15 mouse cellular contexts compared by ENCODE assay signal in genomic region chr11:4148120-4148519, GRCm38 (mm10). TPM values are rescaled to one million over a fixed set of nuclear protein-coding genes. Genes with fewer than 3 reads are reported as not detected.
DNase-seq lines count a peak whose midpoint lies in the region; ATAC-seq lines count a peak whose summit lies in the region.
"Had no signal": no experiment of that assay in that cellular context is flagged by ENCODE, and none has a peak within 500 bp of the region (broad histone marks: within the 10 kb centered on the region; RNA-seq: fewer than 3 reads in every experiment).

No protein-coding gene starts in this region.

- H3K36me3 ChIP-seq in heart, embryonic 11.5 days (ENCODE audit: control insufficient read depth, insufficient read depth, low read length) = peaks cover 4% of the 10 kb centered on the region; the same call in 1 of the 2 replicates
- peaks cover 61% of the 10 kb centered on the region for H3K36me3 ChIP-seq in limb, embryonic 13.5 days
- H3K36me3 ChIP-seq in limb, embryonic 10.5 days = peaks cover 39% of the 10 kb centered on the region
- H3K36me3 ChIP-seq: liver, embryonic 15.5 days had no signal

- no peak overlapping the region for H3K27ac ChIP-seq in heart, embryonic 11.5 days (ENCODE audit: low read depth, low read length)
- H3K27ac ChIP-seq in limb, embryonic 13.5 days = no peak overlapping the region
- no peak overlapping the region for H3K27ac ChIP-seq in limb, embryonic 10.5 days
- H3K27ac ChIP-seq: heart, embryonic 13.5 days; hindbrain, embryonic 13.5 days; liver, embryonic 15.5 days had no signal

- H3K9me3 ChIP-seq in heart, embryonic 11.5 days (replicated peaks; ENCODE audit: control insufficient read depth, low read length) = no peaks in the 10 kb centered on the region
- no peaks in the 10 kb centered on the region for H3K9me3 ChIP-seq in limb, embryonic 13.5 days
- no peaks in the 10 kb centered on the region for H3K9me3 ChIP-seq in limb, embryonic 10.5 days (replicated peaks)
- H3K9me3 ChIP-seq: heart, embryonic 13.5 days; hindbrain, embryonic 13.5 days; liver, embryonic 15.5 days had no signal

- 0 out of 2 replicates have a peak, but pooled peaks cover 2% of the 10 kb centered on the region for H3K4me1 ChIP-seq in heart, embryonic 11.5 days (ENCODE audit: control insufficient read depth, insufficient read depth, low read length)
- no peaks in the 10 kb centered on the region; the same call in 1 of the 2 replicates for H3K4me1 ChIP-seq in limb, embryonic 13.5 days
- H3K4me1 ChIP-seq in limb, embryonic 10.5 days = 0 out of 2 replicates have a peak, but pooled peaks cover 2% of the 10 kb centered on the region
- H3K4me1 ChIP-seq: hindbrain, embryonic 13.5 days; liver, embryonic 15.5 days had no signal

- DNase-seq in heart, adult 8-10 months (ENCODE audit: low spot score) = peak; percentile 40
- no peak for DNase-seq in limb, embryonic 10.5 days (ENCODE audit: low spot score)
- peak; percentile 52 to 78 for DNase-seq in kidney, postnatal 25 days
- DNase-seq in lung, postnatal 25 days (ENCODE audit: low spot score) = peak; percentile 44
- DNase-seq in right cerebral cortex, adult 2 months (ENCODE audit: low spot score in 2 of 2) = no peak
- no peak for DNase-seq in embryo, embryonic 10 days (ENCODE audit: low spot score)
- DNase-seq: cerebellum, adult 11-12 months; forebrain, postnatal 0 days; midbrain, embryonic 14.5 days; thymus, postnatal 4 days had no signal

- H3K4me3 ChIP-seq in heart, embryonic 11.5 days (ENCODE audit: low read depth, low read length) = no peak overlapping the region
- no peak overlapping the region for H3K4me3 ChIP-seq in limb, embryonic 13.5 days
- H3K4me3 ChIP-seq in limb, embryonic 10.5 days = no peak overlapping the region
- H3K4me3 ChIP-seq: heart, embryonic 13.5 days; hindbrain, embryonic 13.5 days; liver, embryonic 15.5 days had no signal

- no peaks in the 10 kb centered on the region for H3K27me3 ChIP-seq in heart, embryonic 11.5 days (ENCODE audit: control insufficient read depth, insufficient read depth, low read length)
- no peaks in the 10 kb centered on the region for H3K27me3 ChIP-seq in limb, embryonic 13.5 days
- no peaks in the 10 kb centered on the region for H3K27me3 ChIP-seq in limb, embryonic 10.5 days (ENCODE audit: low read depth, poor library complexity, severe bottlenecking)
- H3K27me3 ChIP-seq: heart, embryonic 13.5 days; hindbrain, embryonic 13.5 days; liver, embryonic 15.5 days had no signal

- ATAC-seq in heart, embryonic 11.5 days (replicated peaks; ENCODE audit: insufficient number of reproducible peaks, low FRiP score, low TSS enrichment) = no peak
- no peak for ATAC-seq in limb, embryonic 13.5 days (ENCODE audit: low FRiP score, low read depth)
- ATAC-seq: forebrain, postnatal 0 days had no signal

- no peak overlapping the region for H3K4me2 ChIP-seq in heart, embryonic 11.5 days
- no peak overlapping the region for H3K4me2 ChIP-seq in limb, embryonic 13.5 days (replicated peaks)
- H3K4me2 ChIP-seq: heart, embryonic 13.5 days; hindbrain, embryonic 13.5 days; liver, embryonic 15.5 days had no signal

- 86% methylated on average over 5 of the region's 5 CpGs for WGBS in heart, embryonic 11.5 days (ENCODE audit: insufficient replicate concordance)
- 86% methylated on average over 5 of the region's 5 CpGs for WGBS in limb, embryonic 13.5 days
- WGBS in limb, embryonic 10.5 days = 88% methylated on average over 5 of the region's 5 CpGs

- no peak overlapping the region for H3K9ac ChIP-seq in heart, embryonic 11.5 days (ENCODE audit: low read depth, low read length)
- H3K9ac ChIP-seq in limb, embryonic 13.5 days = peak overlapping the region; percentile 13; the same call in 1 of the 2 replicates
- H3K9ac ChIP-seq: forebrain, postnatal 0 days; heart, embryonic 13.5 days; hindbrain, embryonic 13.5 days; liver, embryonic 15.5 days had no signal

RNA-seq across cellular contexts. Expression of gene Ccdc157, which starts 12.0 kb away (rescaled TPM):
- total RNA-seq in heart, adult 8-10 months (2022) = 1 to 10 TPM; 3.0 to 4.2 (median 3.6) TPM
- polyA plus RNA-seq in heart, embryonic 11.5 days (2014; fragmentation: Nextera tagmentation; extraction: Ambion mirVana) = 2.2 and 2.6 TPM in 2 replicates
- 9.5 and 10.3 TPM in 2 replicates for polyA plus RNA-seq in limb, embryonic 13.5 days (2015; fragmentation: Nextera tagmentation; extraction: Ambion mirVana)
- 7.9 and 9.4 TPM in 2 replicates for polyA plus RNA-seq in limb, embryonic 10.5 days (2016; fragmentation: Nextera tagmentation; extraction: Ambion mirVana)

RNA-seq across cellular contexts. Expression of gene Sf3a1, which starts 12.0 kb away (rescaled TPM):
- total RNA-seq in heart, adult 8-10 months (2022) = 10 to 100 TPM; 25.8 to 34.5 (median 30.4) TPM
- polyA plus RNA-seq in heart, embryonic 11.5 days (2014; fragmentation: Nextera tagmentation; extraction: Ambion mirVana) = 44.7 and 47.9 TPM in 2 replicates
- 57.0 and 65.7 TPM in 2 replicates for polyA plus RNA-seq in limb, embryonic 13.5 days (2015; fragmentation: Nextera tagmentation; extraction: Ambion mirVana)
- polyA plus RNA-seq in limb, embryonic 10.5 days (2016; fragmentation: Nextera tagmentation; extraction: Ambion mirVana) = 101 and 105 TPM in 2 replicates

RNA-seq across cellular contexts. Expression of gene Rnf215, which starts 13.1 kb away (rescaled TPM):
- total RNA-seq in heart, adult 8-10 months (2022) = 10 to 100 TPM in 3 of 4 experiments, 1 to 10 TPM in 1; 10.0 to 14.2 (median 11.2) TPM
- 13.7 and 15.3 TPM in 2 replicates for polyA plus RNA-seq in heart, embryonic 11.5 days (2014; fragmentation: Nextera tagmentation; extraction: Ambion mirVana)
- 38.6 and 39.0 TPM in 2 replicates for polyA plus RNA-seq in limb, embryonic 13.5 days (2015; fragmentation: Nextera tagmentation; extraction: Ambion mirVana)
- 16.3 and 23.3 TPM in 2 replicates for polyA plus RNA-seq in limb, embryonic 10.5 days (2016; fragmentation: Nextera tagmentation; extraction: Ambion mirVana)

RNA-seq across cellular contexts. Expression of gene Sec14l2, which starts 24.9 kb away (rescaled TPM):
- total RNA-seq in heart, adult 8-10 months (2022) = under 1 TPM; 0.41 to 0.82 (median 0.60) TPM
- 0.93 and 1.1 TPM in 2 replicates for polyA plus RNA-seq in heart, embryonic 11.5 days (2014; fragmentation: Nextera tagmentation; extraction: Ambion mirVana)
- polyA plus RNA-seq in limb, embryonic 13.5 days (2015; fragmentation: Nextera tagmentation; extraction: Ambion mirVana) = 2.5 and 3.5 TPM in 2 replicates
- polyA plus RNA-seq in limb, embryonic 10.5 days (2016; fragmentation: Nextera tagmentation; extraction: Ambion mirVana) = 1.5 and 2.7 TPM in 2 replicates

RNA-seq across cellular contexts. Expression of gene Tbc1d10a, which starts 38.5 kb away (rescaled TPM):
- total RNA-seq in heart, adult 8-10 months (2022) = 1 to 10 TPM; 7.6 to 9.2 (median 8.2) TPM
- 8.5 and 10.1 TPM in 2 replicates for polyA plus RNA-seq in heart, embryonic 11.5 days (2014; fragmentation: Nextera tagmentation; extraction: Ambion mirVana)
- polyA plus RNA-seq in limb, embryonic 13.5 days (2015; fragmentation: Nextera tagmentation; extraction: Ambion mirVana) = 40.2 and 42.3 TPM in 2 replicates
- 27.4 and 37.4 TPM in 2 replicates for polyA plus RNA-seq in limb, embryonic 10.5 days (2016; fragmentation: Nextera tagmentation; extraction: Ambion mirVana)

Comparison
In these comparisons a context has a peak if more than half of its experiments do, and no peak if none do; other contexts are left out.
1. DNase-seq: peak in heart, adult 8-10 months (single experiment), kidney, postnatal 25 days (2 of 2) and lung, postnatal 25 days (single experiment); none in limb, embryonic 10.5 days (single experiment), right cerebral cortex, adult 2 months (0 of 2) and embryo, embryonic 10 days (single experiment).